Mouse (Mus musculus) heart, postnatal 36 days (tissue): ENCODE data around the gene Srebf2. TPM values are rescaled to one million over a fixed set of nuclear protein-coding genes. Genes with fewer than 3 reads are reported as not detected.
"Not testable (repeated sequence)": the region's sequence is repeated elsewhere in the genome, so short reads cannot be mapped to it uniquely, and the experiment has no call there.

ENCODE experiments used
- DNase-seq, 2 experiments: peaks; one replicate each; pipeline ENCODE4 v3.0.0; 2021 to 2022
- intact Hi-C: fragments of 180-260 bp; cut with DNase I; formaldehyde crosslinking; loops from one replicate; pipeline ENCODE4 v1.15.1; 2025
- total RNA-seq, 2 experiments: library from RNA; stranded (reverse); gene quantifications; 2 replicates each; pipeline ENCODE4 v1.2.3; 2021

The Srebf2 gene
- 10 to 100 TPM; 17.4 to 19.5 TPM for total RNA-seq

- peak; percentile 94 to 95 for DNase-seq
- intact Hi-C loops, result loop anchor here (5.0 kb wide), 1 partner anchor 200 kb away; no protein-coding TSS in a partner anchor
These were observed at the start of gene Srebf2 for GRCm38 (mm10) chr15:82146770-82147610. Gene Srebf2 (plus strand): TSS chr15:82147181.

GRCm38 (mm10) chr15:82106953-82107555 is 39.9 kb upstream of the Srebf2 start:
- peak in 1 of 2 experiments; percentile 40 for DNase-seq
- intact Hi-C loops, result loop anchor here (2.0 kb wide), 1 partner anchor 42 kb away; no protein-coding TSS in a partner anchor

GRCm38 (mm10) chr15:82120544-82120943 is 26.4 kb upstream of the Srebf2 start:
- intact Hi-C loops, result no loop called here
- no peak for DNase-seq

DNA sequence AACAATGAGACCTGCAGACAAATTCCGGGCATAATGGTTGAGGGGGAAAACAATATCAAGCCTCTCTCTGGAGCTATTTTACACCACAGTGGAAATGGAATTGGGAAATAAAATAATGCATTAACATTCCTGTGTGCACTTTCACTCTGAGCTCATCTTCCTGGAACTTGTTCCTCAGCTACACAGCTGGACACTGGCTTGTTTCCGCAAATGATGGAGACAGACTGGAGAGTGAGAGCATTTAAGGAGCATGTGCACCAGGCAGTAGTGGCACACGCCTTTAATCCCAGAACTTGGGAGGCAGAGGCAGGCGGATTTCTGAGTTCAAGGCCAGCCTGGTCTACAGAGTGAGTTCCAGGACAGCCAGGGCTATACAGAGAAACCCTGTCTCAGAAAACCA is 20.3 kb upstream of the Srebf2 start:
- not testable (repeated sequence) for DNase-seq
- intact Hi-C loops, result loop anchor here (5.0 kb wide), 3 partner anchors 41 to 221 kb away; partner anchors contain the start of gene Snu13

DNA sequence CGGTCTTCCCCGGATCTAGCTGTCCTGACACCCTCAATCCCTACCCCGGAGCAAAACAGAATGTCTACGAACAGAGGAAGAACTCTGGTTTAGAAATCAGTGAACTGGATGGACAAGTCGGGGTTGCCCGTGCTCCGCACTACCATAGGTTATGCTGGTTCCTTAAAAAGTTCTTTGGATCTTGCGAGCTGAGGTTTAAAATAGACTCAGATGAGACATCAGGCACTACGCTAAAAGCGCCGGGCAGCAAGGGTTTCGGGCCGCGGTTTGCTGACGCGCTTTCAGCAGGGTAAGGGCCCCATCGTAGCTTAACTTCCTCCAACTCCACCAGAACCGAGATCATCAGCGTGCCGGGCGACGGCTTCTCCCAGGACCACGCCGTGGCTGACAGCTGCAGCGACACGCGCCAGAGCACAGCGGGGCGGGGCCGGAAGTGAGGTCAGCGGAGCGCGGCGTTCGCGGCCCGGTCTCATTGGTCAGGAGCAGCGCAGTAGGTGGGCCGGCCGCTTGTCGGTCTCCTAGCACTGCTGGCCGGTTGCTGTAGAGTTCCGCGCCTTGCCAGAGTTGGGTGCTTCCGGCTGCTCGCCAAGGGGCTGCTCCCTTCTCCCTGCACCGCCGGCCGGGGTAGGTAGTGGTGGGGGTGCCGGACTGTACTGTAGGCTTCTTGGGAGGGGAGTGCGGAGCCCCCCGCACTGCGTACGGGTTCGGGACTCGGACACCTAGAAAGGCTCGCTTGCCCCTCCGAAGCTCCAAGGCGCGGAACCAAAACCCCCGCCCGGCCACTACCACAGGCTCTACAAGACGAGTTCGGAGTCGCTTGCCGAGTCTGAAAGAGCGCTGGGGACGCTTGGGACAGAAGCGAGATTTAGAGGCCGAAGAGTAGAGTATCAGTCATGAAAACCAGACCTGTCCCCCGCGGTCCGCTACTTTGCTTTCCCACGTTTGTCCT is 19.3 kb upstream of the Srebf2 start, which contains the start of gene Ccdc134:
TSS of gene Ccdc134 (plus strand) at position 497 of the 949 bp plus-strand sequence.
- intact Hi-C loops, result loop anchor here (5.0 kb wide), 3 partner anchors 40 to 220 kb away; partner anchors contain the start of gene Snu13
- peak; percentile 97 for DNase-seq

DNA sequence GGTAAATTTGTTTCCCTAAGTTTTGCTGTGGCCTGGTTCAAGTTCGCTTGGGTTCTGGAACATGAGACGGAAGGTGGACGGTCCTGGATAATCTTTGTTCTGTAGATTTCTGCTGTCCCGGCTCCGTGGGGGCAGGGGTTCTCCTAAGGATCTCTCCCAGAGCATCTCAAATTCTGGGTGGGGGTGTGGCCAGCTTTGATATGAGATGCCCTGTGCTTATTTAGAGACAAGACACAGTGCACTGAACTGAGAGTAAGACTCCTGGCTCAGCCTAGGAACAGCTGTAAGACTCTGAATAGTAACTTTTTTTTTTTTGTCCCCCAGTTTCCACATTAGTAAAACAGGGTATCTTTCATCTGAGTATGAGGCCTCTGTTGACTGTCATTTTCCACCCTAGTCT is 18.6 kb upstream of the Srebf2 start:
- intact Hi-C loops, result loop anchor here (5.0 kb wide), 3 partner anchors 39 to 219 kb away; partner anchors contain the start of gene Snu13
- no peak for DNase-seq

DNA sequence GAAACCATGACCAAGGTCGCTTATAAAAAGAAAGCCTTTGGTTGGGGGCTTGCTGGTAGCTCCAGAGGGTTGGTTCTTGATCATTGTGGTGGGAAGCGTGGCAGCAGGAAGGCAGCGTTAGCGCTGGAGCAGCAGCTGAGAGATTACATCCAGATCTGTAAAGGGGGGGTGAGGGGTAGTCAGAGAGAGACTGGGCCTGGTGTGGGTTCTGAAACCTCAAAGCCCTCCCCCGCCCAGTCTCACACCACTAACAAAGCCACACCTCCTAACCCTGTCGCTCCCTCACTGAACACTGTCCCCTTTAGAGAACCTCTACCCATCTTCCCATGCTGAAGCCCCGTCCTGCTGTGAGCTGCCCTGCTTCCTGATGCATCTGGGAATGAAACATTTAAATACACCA is 16.4 kb upstream of the Srebf2 start:
- intact Hi-C loops, result no loop called here
- DNase-seq, result no peak

DNA sequence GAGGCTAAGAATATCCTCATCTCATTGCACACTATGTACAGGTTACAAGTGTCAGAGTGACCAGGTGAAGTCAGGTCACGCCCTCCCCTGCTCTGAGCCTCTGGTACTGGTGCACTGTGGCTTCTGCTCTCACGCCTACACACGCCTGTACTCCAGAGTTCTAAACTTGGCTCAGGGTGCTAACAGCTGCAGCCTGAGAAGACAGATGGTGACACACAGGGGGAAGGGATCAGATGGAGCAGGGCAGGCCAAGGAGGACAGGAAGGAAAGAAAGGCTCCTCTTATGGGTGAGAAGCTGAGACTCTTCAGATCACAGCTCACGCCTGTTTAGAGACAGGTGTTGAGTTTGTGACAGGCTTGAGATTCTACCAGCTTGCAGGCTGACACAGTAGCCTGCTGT is 11.6 kb upstream of the Srebf2 start:
- intact Hi-C loops, result no loop called here
- no peak for DNase-seq

- intact Hi-C loops, result loop anchor here (1.0 kb wide), 3 partner anchors 27 to 98 kb away; no protein-coding TSS in a partner anchor
- DNase-seq, result peak; percentile 65 to 69
These were observed 8.4 kb upstream of the Srebf2 start for GRCm38 (mm10) chr15:82138565-82138964.

- intact Hi-C loops, result no loop called here
- no peak for DNase-seq
These were observed 7.8 kb upstream of the Srebf2 start for GRCm38 (mm10) chr15:82139196-82139595.

DNA sequence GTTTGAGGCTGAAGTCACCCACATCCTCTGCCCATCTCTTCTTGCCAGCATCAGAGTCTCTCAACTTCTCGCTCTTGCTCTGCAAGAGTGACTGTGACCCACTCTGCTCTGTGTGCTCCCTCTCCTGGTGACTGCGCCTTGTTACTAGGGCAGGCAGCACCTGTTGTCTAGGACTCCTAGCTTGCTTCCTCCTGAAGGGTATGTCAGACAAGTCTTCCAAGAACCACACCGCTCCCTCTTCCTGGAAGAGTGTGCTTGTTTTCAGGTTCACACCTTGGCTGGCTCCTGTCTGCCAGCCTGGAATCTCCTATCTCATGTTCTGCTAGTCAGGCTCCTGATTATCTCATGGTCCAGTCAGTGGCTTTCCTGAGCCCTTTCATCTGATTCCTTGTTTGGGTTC is 6.6 kb upstream of the Srebf2 start:
- no peak for DNase-seq
- intact Hi-C loops, result no loop called here

DNA sequence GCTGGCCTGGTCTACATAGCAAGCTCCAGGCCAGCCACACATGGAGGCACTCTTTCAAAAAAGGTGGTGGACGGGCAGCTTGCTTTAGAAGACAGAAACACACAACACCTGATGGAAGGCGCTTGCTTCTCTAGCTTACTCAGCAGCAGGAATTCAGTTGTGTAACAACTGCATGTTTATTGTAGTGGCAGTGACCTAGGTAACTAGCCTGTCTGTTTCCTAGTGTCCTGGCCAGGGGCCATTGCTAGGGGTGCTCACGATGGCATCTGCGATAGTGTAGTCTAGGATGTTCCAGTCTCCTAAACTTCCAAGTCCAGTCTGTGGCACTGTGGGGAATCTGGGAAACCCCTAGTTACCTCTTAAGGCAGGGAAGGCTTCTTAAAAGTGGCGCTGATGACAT is 2.8 kb upstream of the Srebf2 start:
- DNase-seq, result no peak
- intact Hi-C loops, result no loop called here

- no peak for DNase-seq
- intact Hi-C loops, result loop anchor here (5.0 kb wide), 1 partner anchor 202 kb away; no protein-coding TSS in a partner anchor
These were observed 1.6 kb upstream of the Srebf2 start for GRCm38 (mm10) chr15:82145408-82145807.

GRCm38 (mm10) chr15:82145851-82146769 is 871 bp upstream of the Srebf2 start:
- DNase-seq, result no peak
- intact Hi-C loops, result loop anchor here (5.0 kb wide), 1 partner anchor 201 kb away; no protein-coding TSS in a partner anchor

DNA sequence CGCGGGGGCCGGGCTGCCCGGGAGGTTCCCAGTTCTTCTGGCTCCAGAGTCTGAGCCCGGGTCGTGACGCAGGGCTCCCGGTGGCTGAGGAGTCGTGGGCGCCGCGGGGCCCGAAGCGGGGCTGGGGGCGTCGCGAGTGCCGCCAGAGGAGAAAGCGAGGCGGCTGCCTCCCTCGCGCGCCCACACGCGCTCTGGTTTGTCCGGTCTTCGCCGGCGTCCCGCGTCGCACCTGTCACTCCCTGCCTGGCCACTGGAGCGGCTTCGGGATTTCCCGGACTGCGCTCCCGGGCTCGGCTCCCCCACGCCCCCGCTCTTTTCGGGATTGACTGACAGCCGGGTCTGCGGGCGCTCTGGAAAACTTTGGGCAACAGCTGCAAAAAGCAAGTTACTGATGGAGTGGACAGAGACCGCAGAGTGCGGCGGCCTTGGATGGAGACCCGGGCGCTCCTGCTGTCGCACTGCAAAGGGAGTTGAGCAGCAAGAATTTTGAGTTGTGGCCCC is 680 bp downstream of the Srebf2 start:
- intact Hi-C loops, result loop anchor here (2.0 to 5.0 kb wide), 2 partner anchors 17 to 200 kb away; no protein-coding TSS in a partner anchor
- peak; percentile 32 to 62 for DNase-seq

GRCm38 (mm10) chr15:82148510-82148911 is 1.5 kb downstream of the Srebf2 start:
- no peak for DNase-seq

GRCm38 (mm10) chr15:82150042-82150441 is 3.1 kb downstream of the Srebf2 start:
- intact Hi-C loops, result no loop called here

More at GRCm38 (mm10) chr15:82148510-82148911, 1.5 kb downstream of the Srebf2 start:
- intact Hi-C loops, result loop anchor here (2.0 to 5.0 kb wide), 2 partner anchors 16 to 199 kb away; no protein-coding TSS in a partner anchor

DNA sequence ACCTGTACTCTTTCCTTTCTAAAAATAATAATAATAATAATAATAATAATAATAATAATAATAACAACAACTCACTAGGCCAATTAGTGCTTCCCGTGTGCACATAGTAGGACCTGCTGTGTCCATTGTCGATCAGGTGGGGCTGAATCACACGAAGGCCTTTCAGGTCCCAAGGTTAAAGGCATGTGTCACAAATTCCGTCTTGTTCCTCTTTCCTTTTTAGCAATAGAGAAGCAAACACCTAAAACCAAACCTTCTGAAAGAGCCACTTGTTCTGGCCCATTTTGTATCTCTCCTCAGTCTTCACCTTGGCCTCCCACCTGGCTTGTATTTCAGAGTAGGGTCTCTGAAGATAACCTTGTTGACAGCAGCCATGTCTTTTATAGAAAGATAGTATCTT is 4.2 kb downstream of the Srebf2 start:
- DNase-seq, result no peak
- intact Hi-C loops, result no loop called here

More at GRCm38 (mm10) chr15:82150042-82150441, 3.1 kb downstream of the Srebf2 start:
- DNase-seq, result no peak

DNA sequence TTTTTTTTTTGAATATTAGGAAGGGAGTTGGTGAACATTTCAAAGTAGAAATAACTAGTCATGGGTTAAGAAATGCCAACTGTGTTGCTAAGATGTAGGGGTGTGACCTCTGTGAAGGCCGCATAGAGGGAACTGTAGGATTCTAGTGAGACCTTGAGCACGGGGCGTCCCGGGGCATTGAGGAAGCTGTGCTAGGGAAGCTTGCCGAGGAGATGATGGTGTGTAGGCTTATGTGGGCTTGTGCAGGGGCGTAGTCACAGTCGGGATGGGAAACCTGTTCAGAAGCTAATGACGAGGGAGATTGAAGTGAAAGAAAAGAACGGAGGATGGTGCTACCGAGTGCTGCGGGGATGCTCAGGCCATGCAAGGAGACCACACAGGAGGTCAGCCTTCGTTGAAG is 5.0 kb downstream of the Srebf2 start:
- DNase-seq, result no peak
- intact Hi-C loops, result no loop called here
